Mouse (Mus musculus): ENCODE results near the gene Mvb12a. TPM values are rescaled to one million over a fixed set of nuclear protein-coding genes. Genes with fewer than 3 reads are reported as not detected.

The Mvb12a gene
- 36.1 TPM for polyA plus RNA-seq (2014; fragmentation: Illumina TruSeq; extraction: RNeasy Lipid Tissue Mini Kit (QIAGEN cat#74804); ENCODE audit: low read depth, low replicate concordance)

GRCm38 (mm10) chr8:71542632-71543343 lies at the start of gene Mvb12a:
Gene Mvb12a, plus strand, starts transcription at chr8:71542922.

DNA sequence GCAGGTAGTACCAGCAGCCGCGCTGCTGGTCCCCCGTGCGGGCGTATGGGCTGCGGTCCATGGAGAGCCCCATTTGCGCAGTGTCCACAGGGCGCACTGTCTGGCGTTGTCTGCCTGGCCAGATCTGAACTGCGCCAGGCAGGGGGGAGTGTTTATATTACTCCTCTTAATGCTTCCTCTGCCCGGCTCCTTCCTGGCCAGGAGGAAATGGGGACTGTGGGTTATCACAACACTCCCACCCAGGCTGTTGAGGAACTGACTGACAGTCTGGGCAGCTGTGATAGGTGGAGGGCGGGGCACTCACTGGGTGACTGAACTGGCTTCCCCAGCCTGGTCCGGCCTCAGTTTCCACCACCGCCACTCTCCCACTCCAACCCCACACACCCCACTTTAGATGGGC lies 31.1 kb upstream of the Mvb12a start, which contains the start of gene Plvap:
Gene Plvap, minus strand, starts transcription at position 109 of the 400 bp plus-strand sequence.

GRCm38 (mm10) chr8:71525226-71526050 lies 17.3 kb upstream of the Mvb12a start, which contains the start of gene Ccdc194:
Gene Ccdc194, minus strand, starts transcription at chr8:71525711.

GRCm38 (mm10) chr8:71537028-71537867 lies 5.5 kb upstream of the Mvb12a start, which contains the start of gene Bst2:
Gene Bst2, minus strand, starts transcription at chr8:71537456.

GRCm38 (mm10) chr8:71558071-71558957 lies 15.6 kb downstream of the Mvb12a start, which contains the start of gene Tmem221:
Gene Tmem221, minus strand, starts transcription at chr8:71558871.

DNA sequence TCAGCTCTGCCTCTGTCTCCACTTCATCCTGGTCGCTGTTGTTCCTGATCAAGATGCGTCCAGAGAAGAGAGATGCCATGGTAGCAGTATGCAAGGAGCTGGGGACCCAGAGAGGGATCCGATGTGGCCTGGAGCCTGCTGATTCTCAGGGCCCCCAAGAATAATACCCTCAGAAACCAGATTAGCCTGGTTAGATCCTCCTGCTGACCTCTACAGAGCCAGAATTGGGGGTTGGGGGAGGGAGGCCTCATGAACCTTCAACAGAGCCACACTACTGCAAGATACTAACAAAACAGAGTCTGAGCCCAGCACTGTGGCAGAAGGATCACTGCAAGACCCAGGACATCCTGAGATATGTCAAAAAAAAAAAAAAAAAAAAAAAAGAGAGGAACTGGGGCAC lies 23.8 kb downstream of the Mvb12a start, which contains the start of gene Nxnl1:
Gene Nxnl1, minus strand, starts transcription at position 101 of the 400 bp plus-strand sequence.

DNA sequence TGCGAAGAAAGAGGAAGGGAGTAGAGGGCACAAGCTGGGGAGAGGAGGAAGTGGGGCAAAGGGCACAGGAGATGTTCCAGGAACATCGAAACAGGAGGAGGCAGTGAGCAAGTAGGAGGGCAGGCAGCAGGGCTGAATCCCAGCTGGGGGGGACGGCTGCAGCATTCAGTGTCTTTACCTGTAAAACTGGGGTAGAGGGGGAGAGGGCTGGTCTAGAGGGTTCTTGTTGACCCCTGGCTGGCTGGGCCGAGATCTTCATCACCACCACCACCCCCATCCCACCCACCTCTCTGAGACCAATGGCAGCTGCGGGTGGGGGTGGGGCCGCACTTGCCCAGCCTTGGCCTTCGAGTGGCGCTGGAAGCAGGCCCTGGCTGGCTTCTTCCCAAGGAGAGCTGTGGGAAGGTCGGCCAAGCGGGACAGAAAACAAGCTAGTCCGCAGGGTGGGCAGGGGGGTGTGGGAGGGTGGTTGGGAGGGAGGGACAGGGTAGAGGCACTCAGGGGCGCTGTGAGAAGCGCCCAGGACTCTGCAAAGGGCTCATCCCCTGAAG lies 25.7 kb downstream of the Mvb12a start, which contains the start of gene Slc27a1:
Gene Slc27a1, plus strand, starts transcription at position 496 of the 551 bp plus-strand sequence.

GRCm38 (mm10) chr8:71591471-71592373 lies 49.0 kb downstream of the Mvb12a start, which contains the start of gene Pgls:
Gene Pgls, plus strand, starts transcription at chr8:71592176.

DNA sequence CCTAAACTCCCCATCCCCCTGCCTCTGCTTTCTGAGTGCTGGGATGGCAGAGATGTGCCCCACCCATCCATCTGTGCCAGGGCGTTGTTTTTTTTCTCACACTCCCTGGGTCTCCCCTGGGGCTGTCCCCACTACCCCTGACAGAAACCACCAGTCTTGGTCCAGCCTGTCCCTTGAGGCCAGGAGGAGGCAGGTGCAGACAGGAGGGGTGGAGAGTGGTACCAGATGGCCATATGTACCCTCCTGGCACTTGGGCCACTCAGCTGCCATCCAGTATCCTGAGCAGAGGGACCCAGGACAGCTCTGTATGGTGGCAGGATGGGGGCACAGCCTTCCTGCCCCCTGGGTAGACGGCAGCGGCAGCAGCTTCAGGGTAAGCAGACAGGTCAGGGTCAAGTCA lies 54.7 kb downstream of the Mvb12a start, which contains the start of gene Fam129c:
Gene Fam129c, plus strand, starts transcription at position 198 of the 400 bp plus-strand sequence.

Other genes with a start within 250 kb of the Mvb12a start
- gene Use1, start 176.1 kb upstream of the Mvb12a start, polyA plus RNA-seq (2014; fragmentation: Illumina TruSeq; extraction: RNeasy Lipid Tissue Mini Kit (QIAGEN cat#74804); ENCODE audit: low read depth, low replicate concordance), result 174 TPM
- 9.2 TPM for gene Ocel1, start 171.6 kb upstream of the Mvb12a start, polyA plus RNA-seq (2014; fragmentation: Illumina TruSeq; extraction: RNeasy Lipid Tissue Mini Kit (QIAGEN cat#74804); ENCODE audit: low read depth, low replicate concordance)
- 35.0 TPM for gene Nr2f6, start 161.0 kb upstream of the Mvb12a start, polyA plus RNA-seq (2014; fragmentation: Illumina TruSeq; extraction: RNeasy Lipid Tissue Mini Kit (QIAGEN cat#74804); ENCODE audit: low read depth, low replicate concordance)
- 54.2 TPM for gene Ushbp1, start 147.1 kb upstream of the Mvb12a start, polyA plus RNA-seq (2014; fragmentation: Illumina TruSeq; extraction: RNeasy Lipid Tissue Mini Kit (QIAGEN cat#74804); ENCODE audit: low read depth, low replicate concordance)
- gene Babam1, start 146.1 kb upstream of the Mvb12a start, polyA plus RNA-seq (2014; fragmentation: Illumina TruSeq; extraction: RNeasy Lipid Tissue Mini Kit (QIAGEN cat#74804); ENCODE audit: low read depth, low replicate concordance), result 74.7 TPM
- not detected for gene Ankle1, start 136.9 kb upstream of the Mvb12a start, polyA plus RNA-seq (2014; fragmentation: Illumina TruSeq; extraction: RNeasy Lipid Tissue Mini Kit (QIAGEN cat#74804); ENCODE audit: low read depth, low replicate concordance)
- gene Abhd8, start 79.3 kb upstream of the Mvb12a start, polyA plus RNA-seq (2014; fragmentation: Illumina TruSeq; extraction: RNeasy Lipid Tissue Mini Kit (QIAGEN cat#74804); ENCODE audit: low read depth, low replicate concordance), result 21.8 TPM
- 132 TPM for gene Mrpl34, start 78.0 kb upstream of the Mvb12a start, polyA plus RNA-seq (2014; fragmentation: Illumina TruSeq; extraction: RNeasy Lipid Tissue Mini Kit (QIAGEN cat#74804); ENCODE audit: low read depth, low replicate concordance)
- 38.0 TPM for gene Dda1, start 73.7 kb upstream of the Mvb12a start, polyA plus RNA-seq (2014; fragmentation: Illumina TruSeq; extraction: RNeasy Lipid Tissue Mini Kit (QIAGEN cat#74804); ENCODE audit: low read depth, low replicate concordance)
- gene Ano8, start 57.0 kb upstream of the Mvb12a start, polyA plus RNA-seq (2014; fragmentation: Illumina TruSeq; extraction: RNeasy Lipid Tissue Mini Kit (QIAGEN cat#74804); ENCODE audit: low read depth, low replicate concordance), result 12.2 TPM
- gene Gtpbp3, start 54.8 kb upstream of the Mvb12a start, polyA plus RNA-seq (2014; fragmentation: Illumina TruSeq; extraction: RNeasy Lipid Tissue Mini Kit (QIAGEN cat#74804); ENCODE audit: low read depth, low replicate concordance), result 20.3 TPM
- 17.7 TPM for gene Plvap, start 31.2 kb upstream of the Mvb12a start, polyA plus RNA-seq (2014; fragmentation: Illumina TruSeq; extraction: RNeasy Lipid Tissue Mini Kit (QIAGEN cat#74804); ENCODE audit: low read depth, low replicate concordance)
- not detected for gene Ccdc194, start 17.2 kb upstream of the Mvb12a start, polyA plus RNA-seq (2014; fragmentation: Illumina TruSeq; extraction: RNeasy Lipid Tissue Mini Kit (QIAGEN cat#74804); ENCODE audit: low read depth, low replicate concordance)
- gene Bst2, start 5.5 kb upstream of the Mvb12a start, polyA plus RNA-seq (2014; fragmentation: Illumina TruSeq; extraction: RNeasy Lipid Tissue Mini Kit (QIAGEN cat#74804); ENCODE audit: low read depth, low replicate concordance), result 48.9 TPM
- gene Tmem221, start 15.9 kb downstream of the Mvb12a start, polyA plus RNA-seq (2014; fragmentation: Illumina TruSeq; extraction: RNeasy Lipid Tissue Mini Kit (QIAGEN cat#74804); ENCODE audit: low read depth, low replicate concordance), result not detected
- not detected for gene Nxnl1, start 23.7 kb downstream of the Mvb12a start, polyA plus RNA-seq (2014; fragmentation: Illumina TruSeq; extraction: RNeasy Lipid Tissue Mini Kit (QIAGEN cat#74804); ENCODE audit: low read depth, low replicate concordance)
- gene Slc27a1, start 26.0 kb downstream of the Mvb12a start, polyA plus RNA-seq (2014; fragmentation: Illumina TruSeq; extraction: RNeasy Lipid Tissue Mini Kit (QIAGEN cat#74804); ENCODE audit: low read depth, low replicate concordance), result 190 TPM
- 63.1 TPM for gene Pgls, start 49.3 kb downstream of the Mvb12a start, polyA plus RNA-seq (2014; fragmentation: Illumina TruSeq; extraction: RNeasy Lipid Tissue Mini Kit (QIAGEN cat#74804); ENCODE audit: low read depth, low replicate concordance)
- gene Fam129c, start 54.7 kb downstream of the Mvb12a start, polyA plus RNA-seq (2014; fragmentation: Illumina TruSeq; extraction: RNeasy Lipid Tissue Mini Kit (QIAGEN cat#74804); ENCODE audit: low read depth, low replicate concordance), result 1.8 TPM
- gene Colgalt1, start 68.1 kb downstream of the Mvb12a start, polyA plus RNA-seq (2014; fragmentation: Illumina TruSeq; extraction: RNeasy Lipid Tissue Mini Kit (QIAGEN cat#74804); ENCODE audit: low read depth, low replicate concordance), result 40.4 TPM
- 0.81 TPM for gene Unc13a, start 128.8 kb downstream of the Mvb12a start, polyA plus RNA-seq (2014; fragmentation: Illumina TruSeq; extraction: RNeasy Lipid Tissue Mini Kit (QIAGEN cat#74804); ENCODE audit: low read depth, low replicate concordance)
- 12.1 TPM for gene Jak3, start 133.4 kb downstream of the Mvb12a start, polyA plus RNA-seq (2014; fragmentation: Illumina TruSeq; extraction: RNeasy Lipid Tissue Mini Kit (QIAGEN cat#74804); ENCODE audit: low read depth, low replicate concordance)
- 1.6 TPM for gene Insl3, start 146.3 kb downstream of the Mvb12a start, polyA plus RNA-seq (2014; fragmentation: Illumina TruSeq; extraction: RNeasy Lipid Tissue Mini Kit (QIAGEN cat#74804); ENCODE audit: low read depth, low replicate concordance)
- 6.6 TPM for gene B3gnt3, start 158.9 kb downstream of the Mvb12a start, polyA plus RNA-seq (2014; fragmentation: Illumina TruSeq; extraction: RNeasy Lipid Tissue Mini Kit (QIAGEN cat#74804); ENCODE audit: low read depth, low replicate concordance)
- gene Fcho1, start 182.8 kb downstream of the Mvb12a start, polyA plus RNA-seq (2014; fragmentation: Illumina TruSeq; extraction: RNeasy Lipid Tissue Mini Kit (QIAGEN cat#74804); ENCODE audit: low read depth, low replicate concordance), result 0.99 TPM

All from heart, adult 10 weeks (tissue).